Mouse (Mus musculus): Measurements from ENCODE around the gene Ntpcr. TPM values are rescaled to one million over a fixed set of nuclear protein-coding genes. Genes with fewer than 3 reads are reported as not detected.

Ntpcr gene
- polyA plus RNA-seq, 1 experiment from 2014 or later: 19.5 TPM

- no peaks in the 10 kb centered on the region for H3K36me3 ChIP-seq (ENCODE audit: control insufficient read depth, insufficient read depth, low read length)
- no peaks in the 10 kb centered on the region for H3K27me3 ChIP-seq (ENCODE audit: control insufficient read depth, insufficient read depth, low read length)
- DNase-seq (ENCODE audit: low spot score) (no peak), ATAC-seq (ENCODE audit: insufficient read depth, low FRiP score, low TSS enrichment) (no peak)
- H3K27ac ChIP-seq (ENCODE audit: low read depth, low read length): no peak overlapping the region
- H3K4me2 ChIP-seq (ENCODE audit: low read depth): no peak overlapping the region
- 92% methylated on average over 6 of the region's 6 CpGs for WGBS
- no peak overlapping the region for H3K9ac ChIP-seq (ENCODE audit: low read length)
- no peaks in the 10 kb centered on the region for H3K4me1 ChIP-seq (ENCODE audit: control insufficient read depth, insufficient read depth, low read length)
- no peak overlapping the region for H3K4me3 ChIP-seq (ENCODE audit: low read depth, low read length)
- H3K9me3 ChIP-seq (ENCODE audit: control insufficient read depth, low read length): no peaks in the 10 kb centered on the region
Observed at GRCm38 (mm10) chr8:125695951-125696350, 33.8 kb upstream of the Ntpcr start.

DNA sequence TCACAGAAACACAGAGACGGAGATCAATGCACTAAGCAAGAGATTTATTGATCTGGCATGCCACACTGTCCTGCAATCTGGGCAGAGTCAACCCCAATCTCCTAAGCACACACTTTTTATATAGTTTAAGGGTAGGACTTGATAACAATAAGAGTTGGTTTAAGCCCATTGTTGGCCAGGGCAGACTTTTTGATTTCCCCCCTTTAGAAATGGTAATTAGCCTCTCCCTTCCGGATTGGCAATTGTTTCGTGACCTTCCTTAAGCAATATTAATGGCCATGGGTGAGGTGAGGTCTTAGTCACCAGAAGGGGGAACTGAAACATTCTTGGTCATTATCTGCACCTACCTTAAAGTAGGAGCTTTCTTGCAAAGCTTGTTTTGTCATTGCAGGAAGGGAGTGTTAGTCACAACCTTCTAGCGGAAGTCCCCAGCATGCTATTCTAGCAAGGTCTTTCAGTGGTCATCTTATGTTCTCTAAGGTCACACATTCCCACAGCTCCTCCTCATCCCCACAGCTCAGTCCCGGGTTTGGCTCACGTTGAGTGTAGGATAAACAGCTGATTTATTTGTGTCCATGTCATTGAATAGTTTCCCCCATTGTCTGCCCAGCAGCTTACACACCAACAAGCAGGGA lies 30.3 kb upstream of the Ntpcr start:
- no peaks in the 10 kb centered on the region for H3K27me3 ChIP-seq (ENCODE audit: control insufficient read depth, insufficient read depth, low read length)
- H3K4me2 ChIP-seq (ENCODE audit: low read depth): no peak overlapping the region
- H3K36me3 ChIP-seq (ENCODE audit: control insufficient read depth, insufficient read depth, low read length): no peaks in the 10 kb centered on the region
- H3K9me3 ChIP-seq (ENCODE audit: control insufficient read depth, low read length): no peaks in the 10 kb centered on the region
- WGBS: 65% methylated on average over 6 of the region's 6 CpGs
- no peak overlapping the region for H3K4me3 ChIP-seq (ENCODE audit: low read depth, low read length)
- H3K9ac ChIP-seq (ENCODE audit: low read length): no peak overlapping the region
- H3K27ac ChIP-seq (ENCODE audit: low read depth, low read length): no peak overlapping the region
- DNase-seq (ENCODE audit: low spot score) (no peak), ATAC-seq (ENCODE audit: insufficient read depth, low FRiP score, low TSS enrichment) (no peak)
- H3K4me1 ChIP-seq (ENCODE audit: control insufficient read depth, insufficient read depth, low read length): 0 out of 2 replicates have a peak, but pooled peaks cover 2% of the 10 kb centered on the region

GRCm38 (mm10) chr8:125700407-125700806 lies 29.4 kb upstream of the Ntpcr start:
- no peaks in the 10 kb centered on the region for H3K36me3 ChIP-seq (ENCODE audit: control insufficient read depth, insufficient read depth, low read length)
- H3K27me3 ChIP-seq (ENCODE audit: control insufficient read depth, insufficient read depth, low read length): no peaks in the 10 kb centered on the region
- no peak overlapping the region for H3K27ac ChIP-seq (ENCODE audit: low read depth, low read length)
- no peaks in the 10 kb centered on the region for H3K9me3 ChIP-seq (ENCODE audit: control insufficient read depth, low read length)
- ATAC-seq (ENCODE audit: insufficient read depth, low FRiP score, low TSS enrichment): no peak
- no peak overlapping the region for H3K4me3 ChIP-seq (ENCODE audit: low read depth, low read length)
- H3K4me2 ChIP-seq (ENCODE audit: low read depth): no peak overlapping the region
- WGBS: 75% methylated on average over 7 of the region's 7 CpGs
- no peak for DNase-seq (ENCODE audit: low spot score)
- H3K9ac ChIP-seq (ENCODE audit: low read length): no peak overlapping the region
- 0 out of 2 replicates have a peak, but pooled peaks cover 2% of the 10 kb centered on the region for H3K4me1 ChIP-seq (ENCODE audit: control insufficient read depth, insufficient read depth, low read length)

- H3K9me3 ChIP-seq (ENCODE audit: control insufficient read depth, low read length): no peaks in the 10 kb centered on the region
- H3K9ac ChIP-seq (ENCODE audit: low read length): no peak overlapping the region
- no peaks in the 10 kb centered on the region for H3K27me3 ChIP-seq (ENCODE audit: control insufficient read depth, insufficient read depth, low read length)
- H3K4me3 ChIP-seq (ENCODE audit: low read depth, low read length): no peak overlapping the region
- DNase-seq (ENCODE audit: low spot score): no peak
- H3K4me2 ChIP-seq (ENCODE audit: low read depth): no peak overlapping the region
- H3K4me1 ChIP-seq (ENCODE audit: control insufficient read depth, insufficient read depth, low read length): 0 out of 2 replicates have a peak, but pooled peaks cover 2% of the 10 kb centered on the region
- no peak overlapping the region for H3K27ac ChIP-seq (ENCODE audit: low read depth, low read length)
- no peaks in the 10 kb centered on the region for H3K36me3 ChIP-seq (ENCODE audit: control insufficient read depth, insufficient read depth, low read length)
- 69% methylated on average over 15 of the region's 15 CpGs for WGBS
- no peak for ATAC-seq (ENCODE audit: insufficient read depth, low FRiP score, low TSS enrichment)
Observed at GRCm38 (mm10) chr8:125702868-125703473, 26.8 kb upstream of the Ntpcr start.

DNA sequence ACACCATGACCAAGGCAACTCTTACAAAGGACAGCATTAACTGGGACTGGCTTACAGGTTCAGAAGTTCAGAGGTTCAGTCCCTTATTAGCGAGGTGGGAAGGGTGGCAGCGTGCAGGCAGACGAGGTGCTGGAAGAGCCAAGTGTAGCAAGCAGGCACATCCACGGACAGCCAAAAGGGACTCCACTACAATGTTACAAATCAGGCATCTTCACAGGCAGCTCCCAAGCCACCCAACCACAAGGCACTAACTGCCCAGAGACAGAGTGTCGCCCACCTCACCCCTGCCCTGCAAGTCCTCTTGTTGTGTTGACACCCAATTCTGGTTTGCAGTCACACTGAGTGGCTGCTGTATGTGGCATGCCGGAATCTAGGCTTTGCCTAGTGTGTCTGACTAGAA lies 25.3 kb upstream of the Ntpcr start:
- no peak for ATAC-seq (ENCODE audit: insufficient read depth, low FRiP score, low TSS enrichment)
- Histone ChIP-seq H3K9ac (ENCODE audit: low read length) (no peak overlapping the region), H3K4me2 (ENCODE audit: low read depth) (no peak overlapping the region), H3K4me1 (ENCODE audit: control insufficient read depth, insufficient read depth, low read length) (0 out of 2 replicates have a peak, but pooled peaks cover 2% of the 10 kb centered on the region), H3K9me3 (ENCODE audit: control insufficient read depth, low read length) (no peaks in the 10 kb centered on the region), H3K27me3 (ENCODE audit: control insufficient read depth, insufficient read depth, low read length) (no peaks in the 10 kb centered on the region), H3K27ac (ENCODE audit: low read depth, low read length) (no peak overlapping the region), H3K36me3 (ENCODE audit: control insufficient read depth, insufficient read depth, low read length) (no peaks in the 10 kb centered on the region), H3K4me3 (ENCODE audit: low read depth, low read length) (no peak overlapping the region)
- WGBS: 93% methylated on average over 6 of the region's 6 CpGs
- DNase-seq (ENCODE audit: low spot score): no peak

GRCm38 (mm10) chr8:125705816-125706215 lies 23.9 kb upstream of the Ntpcr start:
- Histone ChIP-seq H3K4me3 (ENCODE audit: low read depth, low read length) (no peak overlapping the region), H3K4me1 (ENCODE audit: control insufficient read depth, insufficient read depth, low read length) (0 out of 2 replicates have a peak, but pooled peaks cover 2% of the 10 kb centered on the region), H3K9ac (ENCODE audit: low read length) (no peak overlapping the region), H3K9me3 (ENCODE audit: control insufficient read depth, low read length) (no peaks in the 10 kb centered on the region), H3K36me3 (ENCODE audit: control insufficient read depth, insufficient read depth, low read length) (no peaks in the 10 kb centered on the region), H3K27me3 (ENCODE audit: control insufficient read depth, insufficient read depth, low read length) (no peaks in the 10 kb centered on the region), H3K4me2 (ENCODE audit: low read depth) (no peak overlapping the region), H3K27ac (ENCODE audit: low read depth, low read length) (no peak overlapping the region)
- 93% methylated on average over 7 of the region's 7 CpGs for WGBS
- ATAC-seq (ENCODE audit: insufficient read depth, low FRiP score, low TSS enrichment) (no peak), DNase-seq (ENCODE audit: low spot score) (no peak)

GRCm38 (mm10) chr8:125709171-125709570 lies 20.6 kb upstream of the Ntpcr start:
- Histone ChIP-seq H3K36me3 (ENCODE audit: control insufficient read depth, insufficient read depth, low read length) (no peaks in the 10 kb centered on the region), H3K4me1 (ENCODE audit: control insufficient read depth, insufficient read depth, low read length) (no peaks in the 10 kb centered on the region), H3K4me2 (ENCODE audit: low read depth) (no peak overlapping the region), H3K27me3 (ENCODE audit: control insufficient read depth, insufficient read depth, low read length) (no peaks in the 10 kb centered on the region), H3K9me3 (ENCODE audit: control insufficient read depth, low read length) (no peaks in the 10 kb centered on the region), H3K9ac (ENCODE audit: low read length) (no peak overlapping the region), H3K4me3 (ENCODE audit: low read depth, low read length) (no peak overlapping the region), H3K27ac (ENCODE audit: low read depth, low read length) (no peak overlapping the region)
- WGBS: 87% methylated on average over 5 of the region's 5 CpGs
- no peak for DNase-seq (ENCODE audit: low spot score)
- ATAC-seq (ENCODE audit: insufficient read depth, low FRiP score, low TSS enrichment): no peak

- H3K4me2 ChIP-seq (ENCODE audit: low read depth): no peak overlapping the region
- no peak overlapping the region for H3K4me3 ChIP-seq (ENCODE audit: low read depth, low read length)
Observed at GRCm38 (mm10) chr8:125711514-125711913, 18.2 kb upstream of the Ntpcr start.

GRCm38 (mm10) chr8:125716211-125716610 lies 13.6 kb upstream of the Ntpcr start:
- DNase-seq (ENCODE audit: low spot score) (no peak), ATAC-seq (ENCODE audit: insufficient read depth, low FRiP score, low TSS enrichment) (no peak)
- Histone ChIP-seq H3K4me2 (ENCODE audit: low read depth) (no peak overlapping the region), H3K4me1 (ENCODE audit: control insufficient read depth, insufficient read depth, low read length) (no peaks in the 10 kb centered on the region; the same call in 1 of the 2 replicates), H3K36me3 (ENCODE audit: control insufficient read depth, insufficient read depth, low read length) (no peaks in the 10 kb centered on the region), H3K9ac (ENCODE audit: low read length) (no peak overlapping the region), H3K27me3 (ENCODE audit: control insufficient read depth, insufficient read depth, low read length) (no peaks in the 10 kb centered on the region), H3K4me3 (ENCODE audit: low read depth, low read length) (no peak overlapping the region), H3K27ac (ENCODE audit: low read depth, low read length) (no peak overlapping the region), H3K9me3 (ENCODE audit: control insufficient read depth, low read length) (no peaks in the 10 kb centered on the region)
- WGBS: 40% methylated on average over 4 of the region's 4 CpGs

More at GRCm38 (mm10) chr8:125711514-125711913, 18.2 kb upstream of the Ntpcr start:
- 91% methylated on average over 5 of the region's 5 CpGs for WGBS
- H3K9me3 ChIP-seq (ENCODE audit: control insufficient read depth, low read length): no peaks in the 10 kb centered on the region
- H3K36me3 ChIP-seq (ENCODE audit: control insufficient read depth, insufficient read depth, low read length): no peaks in the 10 kb centered on the region
- H3K9ac ChIP-seq (ENCODE audit: low read length): no peak overlapping the region
- no peak overlapping the region for H3K27ac ChIP-seq (ENCODE audit: low read depth, low read length)
- no peak for ATAC-seq (ENCODE audit: insufficient read depth, low FRiP score, low TSS enrichment)
- no peaks in the 10 kb centered on the region; the same call in 1 of the 2 replicates for H3K4me1 ChIP-seq (ENCODE audit: control insufficient read depth, insufficient read depth, low read length)
- DNase-seq (ENCODE audit: low spot score): no peak
- no peaks in the 10 kb centered on the region for H3K27me3 ChIP-seq (ENCODE audit: control insufficient read depth, insufficient read depth, low read length)

All from neural tube, embryonic 11.5 days (tissue).